Mouse (Mus musculus): ENCODE measurements around the gene Ces1e. TPM values are rescaled to one million over a fixed set of nuclear protein-coding genes. Genes with fewer than 3 reads are reported as not detected.
"Not testable (repeated sequence)": the region's sequence is repeated elsewhere in the genome, so short reads cannot be mapped to it uniquely, and the experiment has no call there.

The Ces1e gene
- polyA plus RNA-seq, 1 experiment: not detected

DNA sequence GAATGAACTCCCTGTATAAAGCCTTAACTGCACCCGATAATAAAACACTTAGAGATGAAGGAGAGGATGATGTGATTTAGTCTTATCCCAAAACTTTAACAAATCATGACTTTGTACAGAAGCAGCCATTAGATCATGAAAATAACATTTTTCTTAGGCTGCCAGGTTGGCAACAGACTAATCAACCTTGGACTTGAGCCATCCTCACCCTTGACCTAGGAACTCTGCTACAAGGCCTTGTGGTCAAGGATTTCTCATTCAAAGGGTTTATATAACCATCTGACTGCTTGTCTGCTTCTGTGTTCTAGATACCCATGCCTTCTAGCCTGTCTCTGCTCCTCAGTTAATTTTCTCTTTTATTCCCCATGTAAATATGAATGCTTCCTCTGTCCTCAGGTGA, 5.3 kb upstream of the Ces1e start:
- H3K4me3 ChIP-seq (ENCODE audit: insufficient read depth, low read length): no peak overlapping the region

GRCm38 (mm10) chr8:93234068-93234467, 4.6 kb upstream of the Ces1e start:
- H3K27ac ChIP-seq (ENCODE audit: insufficient read depth, low read depth, low read length): no peak overlapping the region
- H3K4me1 ChIP-seq (ENCODE audit: control insufficient read depth, insufficient read depth, low read length): no peaks in the 10 kb centered on the region
- no peak overlapping the region for H3K4me3 ChIP-seq (ENCODE audit: insufficient read depth, low read length)
- TF ChIP-seq POLR2A (IDR thresholded peaks at IDR 0.05; ENCODE audit: borderline replicate concordance, low read depth, low read length): no peak
- TF ChIP-seq CTCF (IDR thresholded peaks at IDR 0.05; ENCODE audit: low read depth, low read length): no peak

More for the DNA sequence above, 5.3 kb upstream of the Ces1e start:
- no peak overlapping the region for H3K27ac ChIP-seq (ENCODE audit: insufficient read depth, low read depth, low read length)
- H3K4me1 ChIP-seq (ENCODE audit: control insufficient read depth, insufficient read depth, low read length): no peaks in the 10 kb centered on the region
- TF ChIP-seq CTCF (IDR thresholded peaks at IDR 0.05; ENCODE audit: low read depth, low read length) (no peak), POLR2A (IDR thresholded peaks at IDR 0.05; ENCODE audit: borderline replicate concordance, low read depth, low read length) (no peak)

DNA sequence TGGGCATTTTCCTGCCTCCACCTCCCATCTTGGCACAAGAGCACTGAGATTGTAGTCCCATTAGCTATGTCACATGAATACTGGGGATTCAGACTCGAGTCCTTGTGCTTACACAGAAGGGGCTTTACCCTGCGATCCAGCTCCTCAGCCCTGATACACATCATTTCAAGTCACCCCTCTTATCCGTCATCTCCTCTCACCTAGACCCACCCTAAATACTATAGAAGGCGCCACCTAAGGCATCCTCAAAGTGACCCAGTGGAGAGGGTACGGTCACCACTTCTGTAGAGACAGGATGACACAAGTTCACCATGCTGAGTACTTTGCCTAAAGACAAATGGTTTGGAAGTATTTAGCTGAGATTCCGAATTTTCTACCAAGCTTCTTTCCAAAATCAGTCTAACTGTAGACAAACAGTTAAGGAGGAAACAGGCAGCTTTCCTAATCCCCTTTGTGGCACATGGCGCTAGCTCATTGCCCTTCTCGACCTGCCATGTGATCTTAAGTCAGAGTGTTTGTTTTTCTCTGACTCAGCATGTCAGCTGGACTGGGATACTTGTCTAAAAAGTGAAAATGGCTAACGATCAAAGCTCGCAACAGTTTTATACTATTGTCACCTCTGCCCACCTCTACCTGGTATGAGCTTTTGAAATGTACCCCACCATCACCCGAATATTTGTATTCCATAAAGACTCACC, 597 bp downstream of the Ces1e start:
- no peak for TF ChIP-seq CTCF (IDR thresholded peaks at IDR 0.05; ENCODE audit: low read depth, low read length)
- no peak for TF ChIP-seq POLR2A (IDR thresholded peaks at IDR 0.05; ENCODE audit: borderline replicate concordance, low read depth, low read length)
- Histone ChIP-seq H3K4me1 (ENCODE audit: control insufficient read depth, insufficient read depth, low read length) (no peaks in the 10 kb centered on the region), H3K4me3 (ENCODE audit: insufficient read depth, low read length) (no peak overlapping the region), H3K27ac (ENCODE audit: insufficient read depth, low read depth, low read length) (no peak overlapping the region)

- H3K4me1 ChIP-seq (ENCODE audit: control insufficient read depth, insufficient read depth, low read length); H3K27ac ChIP-seq (ENCODE audit: insufficient read depth, low read depth, low read length); H3K4me3 ChIP-seq (ENCODE audit: insufficient read depth, low read length): not testable (repeated sequence)
Observed at GRCm38 (mm10) chr8:93226471-93226870, 2.9 kb downstream of the Ces1e start.

GRCm38 (mm10) chr8:93221896-93222295, 7.5 kb downstream of the Ces1e start:
- Histone ChIP-seq H3K4me1 (ENCODE audit: control insufficient read depth, insufficient read depth, low read length) (no peaks in the 10 kb centered on the region), H3K4me3 (ENCODE audit: insufficient read depth, low read length) (no peak overlapping the region), H3K27ac (ENCODE audit: insufficient read depth, low read depth, low read length) (no peak overlapping the region)
- TF ChIP-seq CTCF (IDR thresholded peaks at IDR 0.05; ENCODE audit: low read depth, low read length) (no peak), POLR2A (IDR thresholded peaks at IDR 0.05; ENCODE audit: borderline replicate concordance, low read depth, low read length) (no peak)

DNA sequence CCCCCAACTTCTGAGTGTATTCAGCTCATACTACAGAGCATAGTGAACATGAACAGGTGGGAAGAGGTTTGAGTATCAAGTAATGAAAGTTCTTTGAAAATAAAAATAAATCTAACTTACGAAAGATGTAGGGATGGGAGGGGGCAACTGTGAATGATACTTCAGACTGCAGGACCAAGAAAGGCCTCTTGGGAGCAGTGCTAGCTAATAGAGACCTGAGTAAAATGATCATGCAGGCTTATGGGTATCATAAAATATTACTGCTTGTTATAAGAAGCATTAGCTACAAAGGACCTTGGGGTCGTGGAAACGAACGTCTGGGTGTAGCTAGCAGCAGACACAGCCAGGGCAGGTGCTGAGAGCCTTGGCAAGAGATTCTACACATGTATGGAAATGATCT, 11.6 kb downstream of the Ces1e start:
- H3K4me3 ChIP-seq (ENCODE audit: insufficient read depth, low read length): no peak overlapping the region
- no peak overlapping the region for H3K27ac ChIP-seq (ENCODE audit: insufficient read depth, low read depth, low read length)
- TF ChIP-seq POLR2A (IDR thresholded peaks at IDR 0.05; ENCODE audit: borderline replicate concordance, low read depth, low read length): no peak
- no peak for TF ChIP-seq CTCF (IDR thresholded peaks at IDR 0.05; ENCODE audit: low read depth, low read length)

DNA sequence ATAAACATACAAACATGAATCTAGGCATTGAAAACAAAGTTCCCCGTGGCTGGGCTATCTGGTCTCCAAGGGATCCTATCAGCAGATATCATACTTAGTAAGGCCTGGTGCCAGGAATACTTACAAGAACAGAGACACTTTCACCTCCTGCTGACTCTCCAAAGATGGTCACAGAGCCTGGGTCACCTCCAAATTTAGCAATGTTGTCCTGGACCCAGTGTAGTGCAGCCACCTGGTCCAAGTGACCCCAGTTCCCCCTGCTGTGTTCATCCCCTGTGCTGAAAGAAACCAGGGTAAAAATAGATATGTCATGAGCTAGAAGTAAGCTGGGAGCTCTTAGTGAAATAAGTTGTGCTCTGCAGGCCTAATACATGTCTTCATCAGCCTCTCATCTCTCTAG, 12.0 kb downstream of the Ces1e start:
- Histone ChIP-seq H3K4me3 (ENCODE audit: insufficient read depth, low read length) (no peak overlapping the region), H3K27ac (ENCODE audit: insufficient read depth, low read depth, low read length) (no peak overlapping the region), H3K4me1 (ENCODE audit: control insufficient read depth, insufficient read depth, low read length) (no peaks in the 10 kb centered on the region)
- TF ChIP-seq CTCF (IDR thresholded peaks at IDR 0.05; ENCODE audit: low read depth, low read length) (no peak), POLR2A (IDR thresholded peaks at IDR 0.05; ENCODE audit: borderline replicate concordance, low read depth, low read length) (no peak)

More for the DNA sequence above, 11.6 kb downstream of the Ces1e start:
- no peaks in the 10 kb centered on the region for H3K4me1 ChIP-seq (ENCODE audit: control insufficient read depth, insufficient read depth, low read length)

GRCm38 (mm10) chr8:93211091-93211490, 18.3 kb downstream of the Ces1e start:
- no peak for TF ChIP-seq POLR2A (IDR thresholded peaks at IDR 0.05; ENCODE audit: borderline replicate concordance, low read depth, low read length)
- no peak for TF ChIP-seq CTCF (IDR thresholded peaks at IDR 0.05; ENCODE audit: low read depth, low read length)
- H3K4me1 ChIP-seq (ENCODE audit: control insufficient read depth, insufficient read depth, low read length): no peaks in the 10 kb centered on the region
- H3K27ac ChIP-seq (ENCODE audit: insufficient read depth, low read depth, low read length): no peak overlapping the region
- no peak overlapping the region for H3K4me3 ChIP-seq (ENCODE audit: insufficient read depth, low read length)

DNA sequence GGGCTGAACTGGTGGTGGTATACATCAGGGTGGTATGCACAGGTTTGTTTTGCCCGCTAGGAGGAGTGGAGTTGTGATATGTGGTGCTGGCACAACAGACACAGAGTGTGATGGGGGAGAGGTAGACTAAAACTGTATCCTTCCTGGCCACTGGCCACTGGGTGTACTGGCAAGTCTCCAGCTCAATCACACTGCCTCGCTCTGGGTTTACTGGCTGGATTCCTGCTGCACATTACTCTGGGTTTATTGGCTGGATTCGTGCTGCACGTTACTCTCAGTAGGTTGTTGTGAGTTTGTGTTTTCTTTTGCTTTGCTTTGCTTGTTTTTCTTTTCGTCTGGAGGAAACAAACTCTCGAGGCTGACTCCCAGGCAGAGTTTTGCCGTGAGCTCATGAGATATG, 30.3 kb downstream of the Ces1e start:
- H3K4me1 ChIP-seq (ENCODE audit: control insufficient read depth, insufficient read depth, low read length); H3K27ac ChIP-seq (ENCODE audit: insufficient read depth, low read depth, low read length); H3K4me3 ChIP-seq (ENCODE audit: insufficient read depth, low read length): not testable (repeated sequence)

- TF ChIP-seq CTCF (IDR thresholded peaks at IDR 0.05; ENCODE audit: low read depth, low read length) (no peak), POLR2A (IDR thresholded peaks at IDR 0.05; ENCODE audit: borderline replicate concordance, low read depth, low read length) (no peak)
- no peak within 1 kb of the TSS for H3K4me3 ChIP-seq (ENCODE audit: insufficient read depth, low read length)
- no peaks in the 10 kb centered on the region for H3K4me1 ChIP-seq (ENCODE audit: control insufficient read depth, insufficient read depth, low read length)
- no peak within 1 kb of the TSS for H3K27ac ChIP-seq (ENCODE audit: insufficient read depth, low read depth, low read length)
Observed at GRCm38 (mm10) chr8:93197685-93198525, 31.5 kb downstream of the Ces1e start, which contains the start of gene Ces1d. Ces1d (minus strand) TSS chr8:93197838.
